Mouse (Mus musculus) testis, adult 2 months (tissue): Measurements from ENCODE around the gene Dst.

Experiments
- CTCF ChIP-seq: fragments of 200-500 bp; IDR thresholded peaks from 2 replicates; pipeline ENCODE4 v1.5.1; 2012; ENCODE audit warnings: low read depth, mild to moderate bottlenecking, inconsistent platforms, low read length, moderate library complexity; ENCODE audit not compliant: control insufficient read depth, insufficient read depth, insufficient replicate concordance
- POLR2A ChIP-seq: fragments of 200-500 bp; IDR thresholded peaks from 2 replicates; pipeline ENCODE4 v1.6.1; 2012; ENCODE audit warnings: low read depth, mild to moderate bottlenecking, inconsistent platforms, low read length, moderate library complexity; ENCODE audit not compliant: control insufficient read depth

- TF ChIP-seq CTCF, result no peak
- no peak for TF ChIP-seq POLR2A
These were observed 303.7 kb downstream of the Dst start for GRCm38 (mm10) chr1:34211704-34212103.
